Mouse (Mus musculus): ENCODE measurements around the gene Ksr2.
"Not testable (repeated sequence)": the region's sequence is repeated elsewhere in the genome, so short reads cannot be mapped to it uniquely, and the experiment has no call there.

Ksr2 gene

DNA sequence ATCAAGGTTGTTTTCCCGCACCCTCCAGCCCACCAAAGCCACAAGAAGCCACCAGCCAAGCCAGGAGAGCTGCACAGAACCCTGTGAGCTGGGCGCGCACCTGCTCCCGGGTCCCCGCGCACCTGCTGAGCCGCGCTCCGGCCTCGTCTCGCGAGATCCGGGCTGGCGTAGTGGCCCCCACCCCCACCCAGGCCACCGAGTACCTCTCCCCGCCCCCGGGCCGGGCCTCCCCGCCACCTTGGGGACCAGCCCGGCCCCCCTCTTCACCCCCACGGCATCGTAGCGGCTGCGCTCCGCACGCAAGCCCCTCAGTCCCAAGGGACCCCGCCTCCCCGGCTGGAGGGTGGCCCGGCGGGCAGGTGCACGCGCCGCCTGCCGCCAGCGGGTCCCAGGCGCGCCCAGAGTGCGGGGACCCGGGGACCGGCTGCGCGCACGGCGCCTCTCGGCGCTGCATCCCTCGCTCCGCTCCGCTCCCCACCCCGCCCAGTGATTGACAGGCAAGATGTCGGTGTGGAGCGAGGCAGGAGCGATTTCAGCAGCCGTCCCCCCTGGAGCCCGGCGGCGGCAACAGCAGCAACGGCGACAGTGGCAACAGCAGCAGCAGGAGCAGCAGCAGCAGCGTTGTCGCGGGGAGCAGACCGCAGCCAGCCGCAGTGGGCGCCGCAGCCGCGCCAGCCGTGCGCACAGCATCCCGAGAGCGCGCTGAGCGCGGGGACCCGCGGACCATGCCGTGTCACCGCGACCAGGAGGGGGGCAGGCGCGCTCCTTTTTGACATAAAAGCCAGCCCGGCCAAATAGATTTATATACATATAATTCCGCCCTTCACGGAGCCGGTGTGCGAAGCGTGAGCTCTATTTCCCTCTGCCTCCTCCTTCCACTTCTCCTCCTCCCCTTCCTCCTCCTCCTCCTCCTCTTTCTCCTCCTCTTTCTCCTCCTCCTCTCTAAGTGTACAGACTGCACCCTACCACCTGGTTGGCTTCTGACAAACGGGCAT is at the start of gene Ksr2:
Gene Ksr2 (plus strand): TSS at position 494 of the 995 bp plus-strand sequence.
- peak; percentile 22 for DNase-seq (ENCODE audit: low spot score)

DNA sequence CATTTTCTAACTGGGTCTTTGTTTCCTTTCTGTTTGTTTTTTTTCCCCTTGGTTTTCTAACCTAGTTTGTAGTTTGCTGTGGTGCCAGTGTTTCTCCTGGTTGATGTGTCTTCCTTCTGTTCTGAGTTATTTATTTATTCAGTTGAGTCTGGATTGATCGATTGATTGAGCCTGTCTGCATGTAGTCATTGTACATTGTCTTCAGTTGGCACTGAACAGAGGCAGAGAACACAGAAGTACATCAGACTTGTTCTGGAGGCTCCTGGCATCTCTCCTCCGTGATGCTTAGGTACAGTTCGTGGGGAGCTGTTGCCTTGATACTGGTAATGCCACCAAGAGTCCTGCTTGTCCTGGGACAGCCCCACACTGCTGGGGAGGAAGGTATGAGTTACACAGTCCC is 49.0 kb upstream of the Ksr2 start:
- DNase-seq (ENCODE audit: low spot score): no peak

- DNase-seq (ENCODE audit: low spot score): no peak
Measured at GRCm38 (mm10) chr5:117365904-117366561, 47.8 kb upstream of the Ksr2 start.

GRCm38 (mm10) chr5:117367206-117367605 is 46.6 kb upstream of the Ksr2 start:
- no peak for DNase-seq (ENCODE audit: low spot score)

GRCm38 (mm10) chr5:117370592-117370991 is 43.2 kb upstream of the Ksr2 start:
- no peak for DNase-seq (ENCODE audit: low spot score)

DNA sequence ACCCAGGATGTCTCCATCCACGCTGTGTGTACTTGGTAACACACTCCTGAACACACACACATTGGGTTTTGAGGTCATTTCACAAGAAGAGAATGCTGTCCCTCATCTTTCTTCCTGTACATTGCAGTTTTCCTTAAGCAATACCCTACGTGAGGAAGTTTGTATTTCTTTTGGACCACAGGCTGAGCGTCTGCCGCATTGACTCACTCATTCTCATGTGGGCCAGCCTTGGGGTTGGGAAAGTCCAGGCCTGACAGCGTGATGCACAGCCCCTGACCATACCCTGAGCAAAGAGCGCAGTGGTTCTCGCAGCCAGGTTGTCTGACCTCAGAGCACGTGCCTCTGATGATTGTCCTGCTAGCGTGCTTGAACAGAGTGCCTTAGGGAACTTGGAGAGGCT is 40.4 kb upstream of the Ksr2 start:
- DNase-seq (ENCODE audit: low spot score): no peak

- no peak for DNase-seq (ENCODE audit: low spot score)
Measured at GRCm38 (mm10) chr5:117374372-117375049, 39.3 kb upstream of the Ksr2 start.

DNA sequence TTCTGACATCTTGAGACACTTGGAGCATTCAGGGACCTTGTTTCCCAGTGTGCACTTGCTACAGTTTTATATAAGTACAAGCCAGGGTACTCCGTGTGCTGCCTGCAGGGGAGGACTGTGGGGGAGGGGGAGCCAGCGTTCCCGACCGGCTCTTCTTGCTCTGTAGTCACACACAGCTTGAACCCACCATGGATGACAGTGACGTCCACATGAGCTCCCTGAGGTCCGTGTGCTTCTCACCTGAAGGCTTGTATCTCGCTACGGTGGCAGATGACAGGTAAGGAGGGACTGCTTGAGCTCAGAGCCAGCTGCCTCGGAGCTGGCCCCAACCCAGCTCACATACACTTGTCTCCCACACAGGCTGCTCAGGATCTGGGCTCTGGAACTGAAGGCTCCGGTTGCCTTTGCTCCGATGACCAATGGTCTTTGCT is 37.5 kb upstream of the Ksr2 start:
- peak; percentile 45 for DNase-seq (ENCODE audit: low spot score)

GRCm38 (mm10) chr5:117377731-117378130 is 36.1 kb upstream of the Ksr2 start:
- not testable (repeated sequence) for DNase-seq (ENCODE audit: low spot score)

GRCm38 (mm10) chr5:117380199-117380598 is 33.6 kb upstream of the Ksr2 start:
- DNase-seq (ENCODE audit: low spot score): no peak

DNA sequence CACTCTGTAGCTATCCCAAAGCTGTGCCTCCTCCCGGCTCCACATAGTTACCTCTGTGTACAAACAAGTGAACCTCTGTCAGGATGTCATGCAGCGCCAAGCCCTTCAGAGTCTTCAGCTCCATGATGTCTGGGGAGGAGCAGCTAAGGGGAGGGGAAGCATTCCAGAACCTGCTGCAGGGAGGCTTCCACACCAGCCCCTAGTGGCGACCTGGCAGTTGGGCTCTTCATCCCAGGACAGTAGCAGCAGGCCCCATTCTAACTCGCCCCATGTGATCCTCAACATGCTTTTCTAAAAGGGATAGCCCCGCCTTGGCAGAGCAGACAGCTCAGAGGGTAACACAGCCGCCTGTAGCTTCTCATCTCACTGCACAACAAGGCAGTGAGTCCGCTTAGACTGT is 32.0 kb upstream of the Ksr2 start:
- no peak for DNase-seq (ENCODE audit: low spot score)

- DNase-seq (ENCODE audit: low spot score): no peak
Measured at GRCm38 (mm10) chr5:117383198-117383597, 30.6 kb upstream of the Ksr2 start.

DNA sequence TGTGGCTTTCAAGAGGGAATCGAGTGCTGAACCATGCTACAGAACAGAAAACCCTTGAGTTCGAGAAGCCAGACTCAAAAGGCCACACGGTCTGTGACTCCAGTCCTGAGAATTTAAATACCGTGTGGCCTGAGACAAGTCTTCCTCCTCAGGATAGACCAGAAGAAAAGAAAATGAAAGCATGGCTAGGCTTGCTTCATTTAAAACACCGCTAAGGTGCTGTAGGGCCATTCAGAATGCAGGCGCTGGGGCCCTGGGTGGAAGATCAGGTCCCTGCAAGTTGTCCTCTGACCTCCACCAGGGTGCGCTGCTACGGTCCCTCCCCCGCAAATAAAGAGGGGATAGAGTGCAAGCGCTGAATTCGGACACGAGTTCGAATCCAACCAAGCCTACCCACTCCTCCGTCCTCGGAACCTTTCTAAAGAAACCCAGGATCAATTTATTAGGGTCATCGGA is 25.5 kb upstream of the Ksr2 start:
- DNase-seq (ENCODE audit: low spot score): peak; percentile 70

DNA sequence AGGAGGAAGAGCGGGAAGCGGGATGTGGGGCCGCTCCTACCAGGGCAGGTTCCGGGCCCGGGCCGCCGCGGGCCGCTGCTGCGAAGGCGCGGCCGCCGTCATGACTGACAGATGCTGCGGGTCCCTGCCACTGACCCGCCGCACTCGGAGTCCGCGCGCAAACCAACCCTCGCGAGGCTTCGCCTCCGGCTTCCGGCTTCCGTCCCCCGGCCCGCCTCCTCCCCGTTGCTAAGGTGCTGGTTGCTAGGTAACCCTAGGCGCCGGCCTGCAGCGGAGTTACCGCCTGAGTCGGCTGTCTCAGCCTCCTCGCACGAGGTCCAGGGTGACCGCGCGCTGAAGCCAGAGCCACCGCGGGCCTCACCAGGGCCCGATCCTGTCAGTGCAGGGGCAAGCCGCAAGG is 24.9 kb upstream of the Ksr2 start, which contains the start of gene Rfc5:
Gene Rfc5 (minus strand): TSS at position 171 of the 400 bp plus-strand sequence.
- peak; percentile 96 for DNase-seq (ENCODE audit: low spot score)

GRCm38 (mm10) chr5:117390895-117391294 is 22.9 kb upstream of the Ksr2 start:
- DNase-seq (ENCODE audit: low spot score): no peak

GRCm38 (mm10) chr5:117395834-117396233 is 18.0 kb upstream of the Ksr2 start:
- DNase-seq (ENCODE audit: low spot score): no peak

GRCm38 (mm10) chr5:117396596-117397014 is 17.2 kb upstream of the Ksr2 start:
- DNase-seq (ENCODE audit: low spot score): no peak

GRCm38 (mm10) chr5:117397371-117397770 is 16.4 kb upstream of the Ksr2 start:
- DNase-seq (ENCODE audit: low spot score): no peak

GRCm38 (mm10) chr5:117398007-117398550 is 15.7 kb upstream of the Ksr2 start:
- DNase-seq (ENCODE audit: low spot score): no peak

DNA sequence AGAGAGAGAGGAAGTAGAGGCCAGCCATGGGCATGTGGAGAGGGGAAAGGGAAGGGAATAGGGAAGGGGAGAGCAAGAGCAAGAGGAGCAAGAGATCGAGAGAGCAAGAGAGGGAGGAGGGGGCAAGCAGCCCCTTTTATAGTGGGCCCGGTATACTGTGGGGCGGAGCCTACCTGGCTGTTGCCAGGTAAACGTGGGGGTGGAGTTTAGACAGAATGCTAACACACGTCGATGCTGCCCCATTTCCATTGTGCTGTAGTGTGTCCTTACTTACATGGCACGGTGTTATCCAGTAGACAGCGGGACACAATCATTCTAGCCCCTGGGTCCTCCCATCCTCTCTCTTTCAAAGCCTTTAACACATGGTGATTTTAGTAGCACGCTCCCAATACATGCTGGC is 14.5 kb upstream of the Ksr2 start:
- DNase-seq (ENCODE audit: low spot score): no peak

GRCm38 (mm10) chr5:117403609-117404008 is 10.2 kb upstream of the Ksr2 start:
- DNase-seq (ENCODE audit: low spot score): no peak

GRCm38 (mm10) chr5:117404671-117405070 is 9.1 kb upstream of the Ksr2 start:
- not testable (repeated sequence) for DNase-seq (ENCODE audit: low spot score)

All from testis, postnatal 14 days (tissue).